Mouse (Mus musculus) liver, postnatal 0 days (tissue): Measurements from ENCODE around the gene H2-Q6.
"Not testable (repeated sequence)": the region's sequence is repeated elsewhere in the genome, so short reads cannot be mapped to it uniquely, and the experiment has no call there.

ENCODE experiments used
- CTCF ChIP-seq: sonication (generic); IDR thresholded peaks from 2 replicates; pipeline ENCODE4 v1.5.1; 2016; ENCODE audit warnings: antibody characterized with exemption, low read depth
- EP300 ChIP-seq: IDR thresholded peaks from 2 replicates; pipeline ENCODE4 v1.6.1; 2016; ENCODE audit warnings: antibody characterized with exemption, low read depth, mild to moderate bottlenecking

DNA sequence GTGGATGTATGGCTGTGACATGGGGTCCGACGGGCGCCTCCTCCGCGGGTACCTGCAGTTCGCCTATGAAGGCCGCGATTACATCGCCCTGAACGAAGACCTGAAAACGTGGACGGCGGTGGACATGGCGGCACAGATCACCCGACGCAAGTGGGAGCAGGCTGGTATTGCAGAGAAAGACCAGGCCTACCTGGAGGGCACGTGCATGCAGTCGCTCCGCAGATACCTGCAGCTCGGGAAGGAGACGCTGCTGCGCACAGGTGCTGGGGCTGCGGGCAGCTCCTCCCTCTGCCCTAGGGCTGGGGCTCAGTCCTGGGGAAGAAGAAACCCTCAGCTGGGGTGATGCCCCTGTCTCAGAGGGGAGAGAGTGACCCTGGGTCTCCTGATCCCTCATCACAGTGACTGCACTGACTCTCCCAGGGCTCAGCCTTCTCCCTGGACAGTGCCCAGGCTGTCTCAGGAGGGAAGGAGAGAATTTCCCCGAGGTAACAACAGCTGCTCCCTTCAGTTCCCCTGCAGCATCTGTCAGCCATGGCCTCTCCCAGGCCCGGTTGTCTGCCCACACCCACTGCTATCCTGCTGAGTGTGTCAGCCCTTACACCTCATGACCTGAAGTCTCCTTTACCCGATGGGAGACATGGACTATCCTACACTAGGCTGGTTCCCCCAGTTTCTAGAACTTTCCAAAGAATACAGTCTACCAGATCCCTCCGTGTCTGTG is 15.4 kb downstream of the H2-Q6 start:
- TF ChIP-seq CTCF, EP300: not testable (repeated sequence)
